ENCODE assay signal across 1 mouse cellular context in genomic region chr1:134332770-134333271, GRCm38 (mm10).
TF ChIP-seq lines count a peak whose summit lies in the region.

Gene Ppfia4 (minus strand): TSS chr1:134332928.

TF ChIP-seq in MEL, 35 proteins besides CTCF, POLR2A, EP300 and RAD21 (continued from another document):
- TF ChIP-seq USF2 (IDR thresholded peaks at IDR 0.05; ENCODE audit: borderline replicate concordance in 1 of 2, insufficient read depth in 1 of 2, low read depth in 1 of 2, low read length in 2 of 2) (no peak), NELFE (IDR thresholded peaks at IDR 0.05; ENCODE audit: low read depth, low read length) (no peak), TBP (IDR thresholded peaks at IDR 0.05; ENCODE audit: low read depth, low read length) (no peak), MAX (IDR thresholded peaks at IDR 0.05; ENCODE audit: low read length) (no peak), TAL1 (IDR thresholded peaks at IDR 0.05; ENCODE audit: low read length) (no peak), NRF1 (IDR thresholded peaks at IDR 0.05; ENCODE audit: insufficient read depth, low read depth, low read length, poor library complexity, severe bottlenecking) (no peak)
